Mouse (Mus musculus): ENCODE measurements around the gene Ankrd6.

DNA sequence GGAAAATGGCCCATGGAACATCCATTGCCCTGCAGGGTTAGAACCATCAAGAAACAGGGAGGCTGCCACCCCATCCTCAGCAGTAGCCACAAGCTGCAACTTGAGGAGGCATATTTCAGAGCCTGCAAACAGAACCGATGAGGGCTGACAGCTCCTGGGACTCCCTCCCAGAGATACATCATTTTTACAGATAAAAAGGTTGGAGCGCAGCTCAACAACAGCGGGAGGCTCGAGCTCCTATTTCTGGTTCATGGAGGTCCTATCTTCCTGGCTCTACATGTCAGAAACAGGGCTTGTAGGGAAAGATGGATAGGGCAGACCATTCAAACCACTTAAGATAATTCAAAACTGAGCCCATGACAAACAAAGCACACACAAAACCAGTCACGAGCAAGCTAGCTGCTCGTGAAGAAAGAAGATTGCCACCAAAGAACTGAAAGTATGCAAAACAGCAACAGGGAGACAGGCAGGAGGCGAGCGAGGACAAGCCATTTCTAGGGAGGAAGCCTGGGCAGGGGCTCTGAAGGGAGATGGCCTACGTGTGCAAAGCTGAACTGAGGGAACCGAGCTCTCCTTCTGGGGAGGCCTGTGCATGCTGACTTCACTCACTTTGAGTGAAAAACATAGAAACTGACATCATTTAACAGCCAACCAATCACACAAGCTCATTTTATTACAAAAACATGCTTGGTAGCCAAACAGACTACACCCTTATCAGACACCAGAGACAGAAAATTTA lies 60.5 kb downstream of the Ankrd6 start:
- peak; percentile 37 for TF ChIP-seq CTCF (IDR thresholded peaks at IDR 0.05; ENCODE audit: low read depth)
- peak; percentile 60; the same call in 1 of the 2 replicates for TF ChIP-seq EP300 (IDR thresholded peaks at IDR 0.05; ENCODE audit: low read depth)

Data from heart, postnatal 0 days (tissue).